ENCODE assay signal across 26 mouse cellular contexts in genomic region chr15:12834231-12834630, GRCm38 (mm10). TPM values are rescaled to one million over a fixed set of nuclear protein-coding genes. Genes with fewer than 3 reads are reported as not detected.
DNase-seq lines count a peak whose midpoint lies in the region; ATAC-seq and TF ChIP-seq lines count a peak whose summit lies in the region.
"Had no signal": no experiment of that assay in that cellular context is flagged by ENCODE, and none has a peak within 500 bp of the region (broad histone marks: within the 10 kb centered on the region; RNA-seq: fewer than 3 reads in every experiment).

No protein-coding gene starts in this region.

- no peak overlapping the region for H3K4me3 ChIP-seq in forebrain, embryonic 13.5 days
- H3K4me3 ChIP-seq in forebrain, embryonic 11.5 days (ENCODE audit: low read depth, low read length) = no peak overlapping the region
- H3K4me3 ChIP-seq in hindbrain, postnatal 0 days (ENCODE audit: low read length) = no peak overlapping the region
- H3K4me3 ChIP-seq in hindbrain, embryonic 10.5 days = no peak overlapping the region
- no peak overlapping the region for H3K4me3 ChIP-seq in midbrain, embryonic 16.5 days (ENCODE audit: low read depth, low read length)
- no peak overlapping the region for H3K4me3 ChIP-seq in midbrain, embryonic 10.5 days
- H3K4me3 ChIP-seq: kidney, embryonic 15.5 days; limb, embryonic 13.5 days; lung, embryonic 15.5 days; neural tube, embryonic 12.5 days had no signal

- no peak overlapping the region for H3K27ac ChIP-seq in forebrain, embryonic 13.5 days
- no peak overlapping the region for H3K27ac ChIP-seq in forebrain, embryonic 11.5 days (ENCODE audit: low read depth, low read length)
- no peak overlapping the region for H3K27ac ChIP-seq in hindbrain, postnatal 0 days
- no peak overlapping the region for H3K27ac ChIP-seq in hindbrain, embryonic 10.5 days
- H3K27ac ChIP-seq in midbrain, embryonic 16.5 days (ENCODE audit: low read length) = no peak overlapping the region
- no peak overlapping the region for H3K27ac ChIP-seq in midbrain, embryonic 10.5 days (replicated peaks)
- H3K27ac ChIP-seq: kidney, embryonic 15.5 days; limb, embryonic 13.5 days; lung, embryonic 15.5 days; neural tube, embryonic 12.5 days had no signal

- H3K27me3 ChIP-seq in forebrain, embryonic 13.5 days = no peaks in the 10 kb centered on the region
- H3K27me3 ChIP-seq in forebrain, embryonic 11.5 days (ENCODE audit: control insufficient read depth, insufficient read depth, low read length) = no peaks in the 10 kb centered on the region
- no peaks in the 10 kb centered on the region for H3K27me3 ChIP-seq in hindbrain, postnatal 0 days (ENCODE audit: insufficient read depth, low read length)
- H3K27me3 ChIP-seq in hindbrain, embryonic 10.5 days (ENCODE audit: insufficient read depth, poor library complexity, severe bottlenecking) = no peaks in the 10 kb centered on the region
- H3K27me3 ChIP-seq in midbrain, embryonic 16.5 days (ENCODE audit: control insufficient read depth, insufficient read depth, low read depth, low read length) = no peaks in the 10 kb centered on the region
- H3K27me3 ChIP-seq in midbrain, embryonic 10.5 days (ENCODE audit: low read depth, poor library complexity, severe bottlenecking) = no peaks in the 10 kb centered on the region
- H3K27me3 ChIP-seq: kidney, embryonic 15.5 days; limb, embryonic 13.5 days; lung, embryonic 15.5 days; neural tube, embryonic 12.5 days had no signal

- no peak overlapping the region for H3K9ac ChIP-seq in forebrain, embryonic 13.5 days
- H3K9ac ChIP-seq in forebrain, embryonic 11.5 days (ENCODE audit: low read length) = no peak overlapping the region
- no peak overlapping the region for H3K9ac ChIP-seq in hindbrain, postnatal 0 days (replicated peaks; ENCODE audit: low read length)
- no peak overlapping the region for H3K9ac ChIP-seq in midbrain, embryonic 16.5 days (ENCODE audit: low read depth, low read length)
- H3K9ac ChIP-seq: forebrain, postnatal 0 days; kidney, embryonic 15.5 days; limb, embryonic 13.5 days; lung, embryonic 15.5 days; neural tube, embryonic 12.5 days had no signal

- no peaks in the 10 kb centered on the region for H3K9me3 ChIP-seq in forebrain, embryonic 13.5 days (replicated peaks)
- H3K9me3 ChIP-seq in forebrain, embryonic 11.5 days (ENCODE audit: control insufficient read depth, low read length) = no peaks in the 10 kb centered on the region
- H3K9me3 ChIP-seq in hindbrain, postnatal 0 days (ENCODE audit: low read length) = no peaks in the 10 kb centered on the region
- H3K9me3 ChIP-seq in hindbrain, embryonic 10.5 days = no peaks in the 10 kb centered on the region
- H3K9me3 ChIP-seq in midbrain, embryonic 16.5 days (replicated peaks; ENCODE audit: control insufficient read depth, low read length, poor library complexity, severe bottlenecking) = no peaks in the 10 kb centered on the region
- H3K9me3 ChIP-seq in midbrain, embryonic 10.5 days (replicated peaks) = no peaks in the 10 kb centered on the region
- H3K9me3 ChIP-seq: G1E; kidney, embryonic 15.5 days; limb, embryonic 13.5 days; lung, embryonic 15.5 days; neural tube, embryonic 12.5 days had no signal

- TF ChIP-seq CTCF in hindbrain, postnatal 0 days (IDR thresholded peaks at IDR 0.05; ENCODE audit: low read depth) = no peak

- ATAC-seq in forebrain, embryonic 13.5 days = 0 out of 2 replicates have a peak, but pooled peaks have one; percentile 24
- ATAC-seq in forebrain, embryonic 11.5 days (replicated peaks; ENCODE audit: low FRiP score) = no peak
- ATAC-seq in hindbrain, postnatal 0 days = peak; percentile 32; the same call in 1 of the 2 replicates
- ATAC-seq in midbrain, embryonic 16.5 days = peak; percentile 67; the same call in 1 of the 2 replicates
- ATAC-seq: forebrain, postnatal 0 days had no signal

- H3K4me1 ChIP-seq in forebrain, embryonic 13.5 days = no peaks in the 10 kb centered on the region
- H3K4me1 ChIP-seq in forebrain, embryonic 11.5 days (replicated peaks; ENCODE audit: control insufficient read depth, insufficient read depth, low read length) = no peaks in the 10 kb centered on the region
- no peaks in the 10 kb centered on the region for H3K4me1 ChIP-seq in hindbrain, postnatal 0 days (ENCODE audit: insufficient read depth, low read length)
- no peaks in the 10 kb centered on the region for H3K4me1 ChIP-seq in hindbrain, embryonic 10.5 days (replicated peaks)
- no peaks in the 10 kb centered on the region for H3K4me1 ChIP-seq in midbrain, embryonic 16.5 days (ENCODE audit: control insufficient read depth, insufficient read depth, low read length)
- no peaks in the 10 kb centered on the region for H3K4me1 ChIP-seq in midbrain, embryonic 10.5 days
- H3K4me1 ChIP-seq: kidney, embryonic 15.5 days; limb, embryonic 13.5 days; lung, embryonic 15.5 days; neural tube, embryonic 12.5 days had no signal

- DNase-seq in forebrain, embryonic 11.5 days (ENCODE audit: low spot score) = no peak
- no peak for DNase-seq in hindbrain, postnatal 0 days (ENCODE audit: low spot score)
- DNase-seq in hindbrain, embryonic 10.5 days (ENCODE audit: low spot score) = no peak
- DNase-seq in midbrain, embryonic 10.5 days (ENCODE audit: low spot score) = no peak
- peak; percentile 50 for DNase-seq in R1 (ENCODE audit: low read depth, low spot score)
- DNase-seq in adrenal gland, adult (ENCODE audit: inconsistent age in 2 of 2, low spot score in 1 of 2) = no peak
- DNase-seq: adrenal gland, postnatal 25 days; cerebellum, adult 18-20 months; cerebellum, postnatal 14 days; forebrain, postnatal 0 days; gastrocnemius, postnatal 36 days; heart, adult 18-20 months; heart, postnatal 4 days; kidney, adult 18-20 months; kidney, postnatal 25 days; thymus, postnatal 4 days had no signal

- peaks cover 81% of the 10 kb centered on the region for H3K36me3 ChIP-seq in forebrain, embryonic 13.5 days (ENCODE audit: poor library complexity, severe bottlenecking)
- H3K36me3 ChIP-seq in forebrain, embryonic 11.5 days (ENCODE audit: control insufficient read depth, insufficient read depth, low read length) = peaks cover 12% of the 10 kb centered on the region
- H3K36me3 ChIP-seq in hindbrain, postnatal 0 days (ENCODE audit: insufficient read depth, low read length) = peaks cover 51% of the 10 kb centered on the region; the same call in 1 of the 2 replicates
- H3K36me3 ChIP-seq in hindbrain, embryonic 10.5 days = peaks cover 88% of the 10 kb centered on the region
- H3K36me3 ChIP-seq in midbrain, embryonic 16.5 days (ENCODE audit: control insufficient read depth, insufficient read depth, low read length) = peaks cover 53% of the 10 kb centered on the region
- H3K36me3 ChIP-seq in midbrain, embryonic 10.5 days = peaks cover 88% of the 10 kb centered on the region

- no peak overlapping the region for H3K4me2 ChIP-seq in forebrain, embryonic 13.5 days
- no peak overlapping the region for H3K4me2 ChIP-seq in forebrain, embryonic 11.5 days (ENCODE audit: low read depth, low read length, severe bottlenecking)
- no peak overlapping the region for H3K4me2 ChIP-seq in hindbrain, postnatal 0 days (ENCODE audit: low read depth, low read length)
- H3K4me2 ChIP-seq in midbrain, embryonic 16.5 days (ENCODE audit: low read length) = no peak overlapping the region
- H3K4me2 ChIP-seq: heart, embryonic 11.5 days; kidney, embryonic 15.5 days; limb, embryonic 13.5 days; liver, embryonic 11.5 days; lung, embryonic 15.5 days; midbrain, embryonic 11.5 days; neural tube, embryonic 12.5 days had no signal

- 95% methylated on average over 24 of the region's 24 CpGs for WGBS in forebrain, embryonic 13.5 days
- 95% methylated on average over 24 of the region's 24 CpGs for WGBS in forebrain, embryonic 11.5 days
- WGBS in hindbrain, postnatal 0 days = 96% methylated on average over 24 of the region's 24 CpGs
- WGBS in hindbrain, embryonic 10.5 days = 94% methylated on average over 24 of the region's 24 CpGs
- WGBS in midbrain, embryonic 16.5 days = 92% methylated on average over 24 of the region's 24 CpGs
- 97% methylated on average over 24 of the region's 24 CpGs for WGBS in midbrain, embryonic 10.5 days

RNA-seq across cellular contexts. Expression of gene Drosha, which starts 9.6 kb away (rescaled TPM):
- 50.9 and 55.3 TPM in 2 replicates for polyA plus RNA-seq in forebrain, embryonic 13.5 days (2015; fragmentation: Nextera tagmentation; extraction: Ambion mirVana)
- polyA plus RNA-seq in forebrain, embryonic 11.5 days (2014; fragmentation: Nextera tagmentation; extraction: Ambion mirVana) = 88.5 and 90.2 TPM in 2 replicates
- total RNA-seq in hindbrain, postnatal 0 days (2014; rRNA removed) = 34.0 and 38.2 TPM in 2 replicates
- polyA plus RNA-seq in hindbrain, postnatal 0 days (2015; fragmentation: Nextera tagmentation; extraction: Ambion mirVana) = 32.3 and 33.7 TPM in 2 replicates
- 66.8 and 72.1 TPM in 2 replicates for polyA plus RNA-seq in hindbrain, embryonic 10.5 days (2016; fragmentation: Nextera tagmentation; extraction: Ambion mirVana)
- 55.7 and 59.7 TPM in 2 replicates for polyA plus RNA-seq in midbrain, embryonic 16.5 days (2015; fragmentation: Nextera tagmentation; extraction: Ambion mirVana)
- polyA plus RNA-seq in midbrain, embryonic 10.5 days (2016; fragmentation: Nextera tagmentation; extraction: Ambion mirVana) = 77.9 and 81.3 TPM in 2 replicates

RNA-seq across cellular contexts. Expression of gene 6030458C11Rik, which starts 9.8 kb away (rescaled TPM):
- polyA plus RNA-seq in forebrain, embryonic 13.5 days (2015; fragmentation: Nextera tagmentation; extraction: Ambion mirVana) = 36.6 and 36.8 TPM in 2 replicates
- polyA plus RNA-seq in forebrain, embryonic 11.5 days (2014; fragmentation: Nextera tagmentation; extraction: Ambion mirVana) = 35.7 and 42.2 TPM in 2 replicates
- 15.1 and 21.3 TPM in 2 replicates for total RNA-seq in hindbrain, postnatal 0 days (2014; rRNA removed)
- polyA plus RNA-seq in hindbrain, postnatal 0 days (2015; fragmentation: Nextera tagmentation; extraction: Ambion mirVana) = 21.1 and 25.0 TPM in 2 replicates
- polyA plus RNA-seq in hindbrain, embryonic 10.5 days (2016; fragmentation: Nextera tagmentation; extraction: Ambion mirVana) = 39.7 and 42.3 TPM in 2 replicates
- 31.3 and 33.8 TPM in 2 replicates for polyA plus RNA-seq in midbrain, embryonic 16.5 days (2015; fragmentation: Nextera tagmentation; extraction: Ambion mirVana)
- 42.6 and 44.6 TPM in 2 replicates for polyA plus RNA-seq in midbrain, embryonic 10.5 days (2016; fragmentation: Nextera tagmentation; extraction: Ambion mirVana)
